Mouse (Mus musculus): ENCODE results near the gene Map7d3.

DNA sequence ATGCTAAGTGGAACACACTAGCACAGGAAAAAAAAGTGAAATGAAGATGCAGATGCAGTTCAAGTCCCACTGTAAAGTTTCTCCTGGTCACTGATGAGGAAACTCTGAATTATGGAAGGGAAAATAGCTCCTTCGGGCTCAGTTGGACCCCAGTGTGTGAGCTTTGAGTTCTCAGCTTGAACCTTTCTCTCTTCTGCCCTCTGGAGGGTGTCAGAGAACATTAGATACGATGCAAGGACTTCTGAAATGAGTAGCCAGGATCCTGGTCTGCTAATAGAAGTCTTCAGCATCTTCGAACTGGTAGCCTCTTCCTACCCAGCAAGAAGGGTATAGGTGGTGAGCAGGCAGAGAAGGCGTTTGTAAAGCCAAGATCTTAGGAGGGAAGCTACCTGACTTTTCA lies 70.6 kb downstream of the Map7d3 start:
- TF ChIP-seq CTCF (IDR thresholded peaks at IDR 0.05; ENCODE audit: borderline replicate concordance, insufficient read depth, low read length): no peak
- no peak for TF ChIP-seq POLR2A (IDR thresholded peaks at IDR 0.05; ENCODE audit: low read depth, low read length)
